Mouse (Mus musculus) limb, embryonic 10.5 days (tissue): ENCODE data around the gene Rnd1. TPM values are rescaled to one million over a fixed set of nuclear protein-coding genes. Genes with fewer than 3 reads are reported as not detected.

Experiments used
- DNase-seq: peaks from one replicate; pipeline ENCODE4 v3.0.0-alpha.2; 2017; ENCODE audit warnings: low spot score
- H3K27ac ChIP-seq: fragments of 300-500 bp; sonication (generic); 2 replicates; pipeline ENCODE4 v1.5.1; 2016; ENCODE audit warnings: mild to moderate bottlenecking
- H3K27me3 ChIP-seq: fragments of 300-500 bp; sonication (generic); 2 replicates; pipeline ENCODE4 v1.6.1; 2016; ENCODE audit warnings: low read depth, mild to moderate bottlenecking; ENCODE audit not compliant: poor library complexity, severe bottlenecking
- H3K36me3 ChIP-seq: fragments of 300-500 bp; sonication (generic); 2 replicates; pipeline ENCODE4 v1.6.1; 2016; ENCODE audit warnings: mild to moderate bottlenecking, moderate library complexity
- H3K4me1 ChIP-seq: fragments of 300-500 bp; sonication (generic); 2 replicates; pipeline ENCODE4 v1.6.1; 2016
- H3K4me3 ChIP-seq: fragments of 300-500 bp; sonication (generic); 2 replicates; pipeline ENCODE4 v1.5.1; 2016; ENCODE audit warnings: mild to moderate bottlenecking, moderate library complexity
- H3K9me3 ChIP-seq: fragments of 300-500 bp; sonication (generic); replicated peaks from 2 replicates; pipeline ENCODE4 v1.6.1; 2016; ENCODE audit warnings: mild to moderate bottlenecking
- WGBS: fragments of 180-500 bp; shearing (Covaris S2); methylation state at CpG from one replicate; pipeline ENCODE4 v1.1.7; 2016; 5-methylcytosine and 5-hydroxymethylcytosine counted together
- polyA plus RNA-seq: library from polyadenylated mRNA; unstranded; fragments of >200 nt; fragmentation: Nextera tagmentation; extraction: Ambion mirVana; gene quantifications from 2 replicates; pipeline ENCODE4 v1.2.1, GENCODE M21; 2016

The Rnd1 gene
- 0.38 and 0.62 TPM in 2 replicates for polyA plus RNA-seq

DNA sequence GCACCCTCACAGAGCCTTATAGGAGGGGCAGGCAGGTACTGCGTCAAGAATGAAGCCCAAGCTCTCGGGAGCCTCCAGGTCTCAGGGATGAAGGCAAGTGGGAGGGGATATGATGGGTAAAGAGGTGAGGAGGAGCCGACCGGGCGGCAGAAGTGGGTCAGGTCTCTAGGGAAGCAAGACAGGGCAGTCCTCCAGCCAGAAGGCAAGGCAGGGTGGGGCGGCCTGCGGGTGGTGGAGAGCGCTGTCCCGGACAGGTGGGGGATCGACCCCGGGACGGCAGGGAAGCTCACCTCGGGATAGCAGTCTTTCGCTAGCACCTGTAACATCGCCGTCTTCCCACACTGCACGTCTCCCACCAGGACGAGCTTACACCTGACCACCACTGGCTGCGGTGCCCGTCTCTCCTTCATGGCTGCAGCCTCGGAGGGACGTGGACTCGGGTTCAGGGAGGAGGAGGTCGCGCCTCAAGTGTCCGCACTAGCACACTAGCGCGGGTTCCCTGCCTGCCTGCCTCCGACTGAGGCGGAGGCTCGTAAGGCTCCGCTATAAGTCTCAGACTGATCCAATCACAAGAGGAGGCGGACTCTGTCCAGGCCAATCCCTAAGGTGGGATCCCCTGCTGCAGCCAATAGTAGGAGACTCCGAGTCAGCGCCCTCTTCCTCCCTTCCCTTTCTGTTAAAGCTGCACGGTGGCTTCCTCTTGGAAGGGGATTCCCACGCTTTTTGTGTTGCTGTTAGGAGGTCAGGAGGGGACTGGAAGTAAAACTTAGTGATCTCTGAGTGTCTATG is at the start of gene Rnd1:
Gene Rnd1 (minus strand): TSS at position 522 of the 789 bp plus-strand sequence.
- Histone ChIP-seq H3K27me3 (peaks cover 82% of the 10 kb centered on the region), H3K27ac (no peak within 1 kb of the TSS), H3K9me3 (no peaks in the 10 kb centered on the region), H3K36me3 (no peaks in the 10 kb centered on the region), H3K4me1 (peaks cover 33% of the 10 kb centered on the region), H3K4me3 (peak within 1 kb of the TSS; percentile 54)
- WGBS = under 1% methylated on average over 37 of the region's 37 CpGs
- DNase-seq = peak; percentile 73

DNA sequence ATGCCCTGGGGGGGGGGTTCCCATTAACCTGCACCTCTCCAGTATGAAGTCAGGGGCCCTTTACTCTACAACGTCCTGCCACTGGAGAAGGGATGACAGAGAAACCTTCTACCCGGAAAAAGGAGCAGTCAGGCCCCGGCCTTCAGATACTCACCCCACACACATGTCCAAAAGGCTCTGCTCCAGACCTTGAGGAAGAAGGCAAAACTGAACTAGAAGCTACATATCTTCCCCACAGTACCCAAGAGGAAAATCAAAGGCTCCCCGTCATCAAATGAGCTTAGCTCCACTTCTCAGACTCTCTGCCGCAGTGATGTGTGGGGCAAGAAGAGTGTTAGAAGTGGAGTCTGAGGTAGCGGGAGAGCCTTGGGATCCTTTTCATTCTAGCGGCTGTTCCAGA is 49.5 kb upstream of the Rnd1 start:
- peak overlapping the region; percentile 65 for H3K4me3 ChIP-seq
- H3K36me3 ChIP-seq = no peaks in the 10 kb centered on the region
- 38% methylated on average over 7 of the region's 7 CpGs for WGBS
- peak overlapping the region; percentile 82 for H3K27ac ChIP-seq
- no peak for DNase-seq
- H3K27me3 ChIP-seq = peaks cover 9% of the 10 kb centered on the region
- peaks cover 61% of the 10 kb centered on the region for H3K4me1 ChIP-seq
- H3K9me3 ChIP-seq = no peaks in the 10 kb centered on the region

DNA sequence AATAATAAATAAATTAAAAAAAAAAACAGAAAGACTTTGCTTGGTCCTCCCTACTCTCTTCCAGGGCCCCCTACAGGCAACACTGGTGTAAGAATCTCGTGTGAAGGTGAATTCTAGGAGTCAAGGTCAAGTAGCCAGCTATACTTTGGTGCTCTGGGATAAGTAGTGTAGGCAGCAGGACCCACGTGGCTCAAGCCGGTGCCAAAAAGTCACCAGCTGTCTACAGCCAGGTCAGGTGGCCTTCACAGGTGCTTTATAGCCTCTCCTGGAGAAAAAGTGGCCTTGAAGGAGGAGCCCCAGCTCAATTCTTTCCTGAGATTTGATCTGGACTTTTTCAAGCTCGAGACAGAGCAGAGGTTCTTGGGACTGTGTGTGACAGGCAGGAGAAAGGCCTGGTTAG is 48.8 kb upstream of the Rnd1 start:
- peaks cover 61% of the 10 kb centered on the region for H3K4me1 ChIP-seq

DNA sequence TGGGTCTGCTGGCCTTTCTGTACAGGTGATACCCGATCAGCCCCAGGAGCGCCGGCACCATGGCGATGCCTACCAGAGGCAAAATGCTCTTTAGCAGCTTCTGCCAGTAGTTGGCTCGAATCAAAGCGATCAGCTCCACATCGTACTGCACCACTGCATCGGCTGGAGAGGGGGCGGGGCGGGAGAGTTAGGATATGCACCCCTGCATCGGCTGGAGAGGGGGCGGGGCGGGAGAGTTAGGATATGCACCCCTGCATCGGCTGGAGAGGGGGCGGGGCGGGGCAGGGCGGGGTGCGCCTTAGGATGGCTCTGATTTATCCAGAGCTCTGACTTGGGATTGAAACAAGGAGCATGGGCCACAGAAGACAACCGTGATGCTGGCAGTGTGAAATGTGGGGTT is 47.2 kb upstream of the Rnd1 start:
- 0 out of 2 replicates have a peak overlapping the region, but pooled peaks have one; percentile 16 for H3K4me3 ChIP-seq
- no peak for DNase-seq
- WGBS = 31% methylated on average over 19 of the region's 19 CpGs

More for the DNA sequence above, 48.8 kb upstream of the Rnd1 start:
- 79% methylated on average over 4 of the region's 4 CpGs for WGBS
- Histone ChIP-seq H3K27ac (no peak overlapping the region), H3K27me3 (peaks cover 14% of the 10 kb centered on the region), H3K9me3 (no peaks in the 10 kb centered on the region), H3K4me3 (no peak overlapping the region), H3K36me3 (no peaks in the 10 kb centered on the region)
- no peak for DNase-seq

DNA sequence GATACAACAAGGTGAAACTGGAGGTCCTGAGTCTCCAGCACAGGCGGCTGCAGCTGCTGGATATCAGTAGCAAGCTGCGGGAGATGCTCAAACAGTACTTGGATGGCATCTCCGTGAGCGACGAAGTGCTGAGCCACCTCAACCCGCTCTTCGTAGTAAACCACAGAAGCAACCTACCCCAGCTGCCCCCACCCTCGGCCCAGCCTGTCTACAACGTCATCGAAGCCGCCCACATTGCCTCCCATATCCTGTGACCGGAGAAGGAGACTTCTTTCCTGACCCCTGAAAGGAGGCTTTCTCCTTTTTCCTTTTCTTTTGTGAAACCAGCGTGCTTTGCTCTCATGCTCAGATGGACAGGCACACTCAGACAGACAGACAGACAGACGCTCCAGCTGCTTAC is 45.6 kb upstream of the Rnd1 start:
- WGBS = 68% methylated on average over 14 of the region's 14 CpGs
- DNase-seq = no peak

More for the DNA sequence above, 47.2 kb upstream of the Rnd1 start:
- Histone ChIP-seq H3K36me3 (no peaks in the 10 kb centered on the region), H3K27ac (no peak overlapping the region), H3K9me3 (no peaks in the 10 kb centered on the region), H3K27me3 (peaks cover 14% of the 10 kb centered on the region), H3K4me1 (peaks cover 57% of the 10 kb centered on the region)

DNA sequence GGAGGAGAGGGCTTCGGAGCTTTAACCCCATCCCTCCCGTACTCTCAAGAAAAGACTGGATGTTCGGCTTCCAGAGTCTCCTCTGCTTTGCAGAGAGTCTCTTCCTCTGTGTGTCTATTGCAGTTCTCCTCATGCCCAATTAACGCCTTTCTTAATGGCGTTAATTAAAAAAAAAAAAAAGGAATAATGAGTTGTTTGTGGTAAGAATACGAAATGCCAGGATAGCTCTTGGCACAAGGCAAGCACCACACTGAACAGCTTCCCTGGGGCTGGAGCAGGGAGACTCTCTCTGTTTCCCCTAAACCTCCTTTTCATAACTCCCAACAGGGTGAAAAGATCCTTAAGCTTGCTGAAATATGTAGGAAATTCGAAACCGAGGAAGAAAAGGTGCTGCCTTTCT is 44.9 kb upstream of the Rnd1 start:
- Histone ChIP-seq H3K27me3 (peaks cover 14% of the 10 kb centered on the region), H3K4me3 (no peak overlapping the region), H3K27ac (no peak overlapping the region), H3K36me3 (no peaks in the 10 kb centered on the region), H3K4me1 (peaks cover 35% of the 10 kb centered on the region), H3K9me3 (no peaks in the 10 kb centered on the region)
- no peak for DNase-seq
- WGBS = 81% methylated on average over 8 of the region's 8 CpGs

More for the DNA sequence above, 45.6 kb upstream of the Rnd1 start:
- Histone ChIP-seq H3K4me3 (no peak overlapping the region), H3K27me3 (peaks cover 14% of the 10 kb centered on the region), H3K27ac (no peak overlapping the region), H3K36me3 (no peaks in the 10 kb centered on the region), H3K4me1 (peaks cover 42% of the 10 kb centered on the region), H3K9me3 (no peaks in the 10 kb centered on the region)

DNA sequence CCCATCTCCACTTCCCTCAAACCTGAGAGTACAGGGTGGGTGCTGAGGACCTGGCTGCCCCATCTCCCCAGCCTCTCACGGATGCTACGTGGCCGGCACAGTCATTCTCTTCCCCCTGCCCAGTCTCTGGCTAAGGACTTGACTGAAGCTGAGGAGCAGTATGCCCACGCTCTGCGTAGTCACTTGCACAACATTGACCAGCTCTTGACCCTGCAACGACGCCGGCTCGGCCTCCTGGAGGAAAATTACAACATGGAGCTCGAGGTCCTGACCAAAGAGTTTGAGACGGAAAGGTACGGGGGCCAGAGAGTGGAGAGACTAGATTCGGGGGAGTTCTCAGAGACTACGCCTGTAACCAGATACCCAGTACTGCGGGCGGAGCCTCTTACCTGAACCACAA is 40.0 kb upstream of the Rnd1 start:
- no peak overlapping the region for H3K27ac ChIP-seq
- peaks cover 9% of the 10 kb centered on the region; the same call in 1 of the 2 replicates for H3K27me3 ChIP-seq
- no peaks in the 10 kb centered on the region for H3K9me3 ChIP-seq
- H3K36me3 ChIP-seq = no peaks in the 10 kb centered on the region
- 63% methylated on average over 16 of the region's 16 CpGs for WGBS
- no peak for DNase-seq
- H3K4me3 ChIP-seq = no peak overlapping the region
- peaks cover 2% of the 10 kb centered on the region for H3K4me1 ChIP-seq

DNA sequence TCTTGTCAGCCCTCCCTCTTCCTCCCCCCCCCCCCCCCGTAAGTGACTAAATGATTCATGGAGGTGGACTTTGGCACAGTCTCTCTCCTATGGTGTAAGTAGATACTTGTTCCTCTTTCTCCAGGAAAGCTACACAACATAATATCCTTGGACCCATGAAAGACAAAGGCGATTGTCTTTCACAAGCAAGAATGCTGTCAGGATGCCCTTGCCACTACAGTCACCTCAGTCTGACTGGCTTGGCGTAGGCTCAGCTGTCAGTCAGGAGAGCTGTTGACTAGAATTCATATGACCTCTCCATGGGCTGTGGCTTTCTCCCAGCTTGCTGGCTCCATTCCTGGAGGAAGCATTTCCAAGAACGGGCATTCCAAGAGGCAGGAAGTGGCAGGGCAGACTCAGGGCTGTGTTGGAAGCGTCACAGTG is 37.0 kb upstream of the Rnd1 start:
- WGBS = 84% methylated on average over 5 of the region's 5 CpGs
- Histone ChIP-seq H3K4me1 (no peaks in the 10 kb centered on the region), H3K9me3 (no peaks in the 10 kb centered on the region), H3K27me3 (peaks cover 2% of the 10 kb centered on the region; the same call in 1 of the 2 replicates), H3K4me3 (no peak overlapping the region), H3K36me3 (no peaks in the 10 kb centered on the region), H3K27ac (no peak overlapping the region)
- DNase-seq = no peak

DNA sequence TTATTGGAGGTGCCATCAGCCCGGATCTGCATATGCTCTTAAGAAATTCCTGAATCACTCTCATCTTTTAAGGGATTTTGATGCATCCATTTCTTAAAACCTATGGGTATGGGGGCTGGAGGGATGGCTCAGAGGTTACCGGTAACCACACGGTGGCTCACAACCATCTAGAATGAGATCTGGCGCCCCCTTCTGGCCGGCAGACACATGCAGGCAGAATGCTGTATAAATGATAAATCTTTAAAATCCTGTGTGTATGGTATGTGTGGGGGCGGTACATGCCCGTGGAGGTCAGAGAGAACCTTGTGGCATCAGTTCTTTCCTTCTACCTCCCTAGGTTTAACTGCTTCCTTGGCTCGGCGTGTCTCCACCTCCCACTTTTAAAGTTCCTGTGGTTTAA is 33.2 kb upstream of the Rnd1 start:
- peak; percentile 87 for DNase-seq
- no peak overlapping the region for H3K27ac ChIP-seq
- no peaks in the 10 kb centered on the region for H3K9me3 ChIP-seq
- no peak overlapping the region for H3K4me3 ChIP-seq
- H3K27me3 ChIP-seq = peaks cover 22% of the 10 kb centered on the region
- WGBS = 19% methylated on average over 9 of the region's 9 CpGs
- peaks cover 5% of the 10 kb centered on the region; the same call in 1 of the 2 replicates for H3K4me1 ChIP-seq
- H3K36me3 ChIP-seq = no peaks in the 10 kb centered on the region

DNA sequence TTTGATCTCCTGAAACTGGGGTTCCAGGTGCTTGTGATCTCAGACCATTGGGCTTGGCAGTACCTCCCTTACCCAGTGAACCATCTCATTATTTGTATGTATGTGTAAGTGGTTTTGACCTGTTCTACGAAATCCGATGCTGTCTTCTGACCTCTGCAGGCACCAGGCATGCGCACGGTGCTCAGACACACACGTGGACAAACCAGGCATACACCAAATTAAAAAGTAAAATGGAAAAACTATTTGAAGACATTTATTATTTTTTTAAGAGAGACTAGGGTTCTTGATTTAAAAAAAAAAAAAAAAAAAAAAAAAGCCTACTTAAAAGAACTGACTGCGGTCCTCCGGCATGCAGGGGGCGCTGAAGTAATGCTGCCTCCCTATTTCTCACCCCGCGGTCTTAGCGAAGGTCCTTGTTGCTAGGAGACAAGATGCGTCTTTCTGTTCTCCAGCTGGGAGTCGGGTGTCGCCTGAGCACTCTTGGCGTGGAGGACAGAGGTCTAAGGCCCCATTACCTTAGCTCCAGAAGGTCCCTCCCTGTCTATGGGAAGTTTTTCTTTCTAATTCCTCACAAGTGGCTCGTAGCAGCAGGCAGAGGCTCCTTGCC is 30.6 kb upstream of the Rnd1 start, which contains the start of gene Ccdc65:
Gene Ccdc65 (plus strand): TSS at position 442 of the 607 bp plus-strand sequence.
- DNase-seq = peak; percentile 86
- Histone ChIP-seq H3K4me1 (peaks cover 5% of the 10 kb centered on the region; the same call in 1 of the 2 replicates), H3K36me3 (no peaks in the 10 kb centered on the region), H3K9me3 (no peaks in the 10 kb centered on the region), H3K4me3 (peak within 1 kb of the TSS; percentile 50), H3K27ac (no peak within 1 kb of the TSS), H3K27me3 (peaks cover 47% of the 10 kb centered on the region)
- WGBS = 19% methylated on average over 16 of the region's 16 CpGs

DNA sequence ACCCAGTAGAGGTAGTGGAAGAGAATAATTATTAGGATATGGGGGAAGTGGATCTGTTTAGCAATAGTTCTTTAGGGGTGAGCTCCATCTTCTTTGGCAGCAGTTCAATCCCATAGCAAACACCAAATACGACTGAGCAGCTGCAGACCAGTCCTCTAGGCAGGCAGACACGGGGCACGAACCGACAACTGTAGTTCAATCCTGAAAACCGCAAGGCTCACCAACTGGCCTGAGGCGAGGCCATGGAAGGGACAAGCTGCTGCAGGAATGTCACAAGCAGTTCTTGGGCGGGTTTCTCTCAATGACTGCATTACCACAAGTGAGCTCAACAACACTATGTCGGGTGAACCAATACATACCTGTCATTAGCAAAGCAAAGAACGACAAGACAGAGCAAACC is 27.1 kb upstream of the Rnd1 start:
- Histone ChIP-seq H3K4me3 (no peak overlapping the region), H3K36me3 (no peaks in the 10 kb centered on the region), H3K27ac (no peak overlapping the region), H3K9me3 (no peaks in the 10 kb centered on the region), H3K4me1 (peaks cover 11% of the 10 kb centered on the region), H3K27me3 (peaks cover 81% of the 10 kb centered on the region)
- WGBS = 61% methylated on average over 9 of the region's 9 CpGs
- DNase-seq = no peak

DNA sequence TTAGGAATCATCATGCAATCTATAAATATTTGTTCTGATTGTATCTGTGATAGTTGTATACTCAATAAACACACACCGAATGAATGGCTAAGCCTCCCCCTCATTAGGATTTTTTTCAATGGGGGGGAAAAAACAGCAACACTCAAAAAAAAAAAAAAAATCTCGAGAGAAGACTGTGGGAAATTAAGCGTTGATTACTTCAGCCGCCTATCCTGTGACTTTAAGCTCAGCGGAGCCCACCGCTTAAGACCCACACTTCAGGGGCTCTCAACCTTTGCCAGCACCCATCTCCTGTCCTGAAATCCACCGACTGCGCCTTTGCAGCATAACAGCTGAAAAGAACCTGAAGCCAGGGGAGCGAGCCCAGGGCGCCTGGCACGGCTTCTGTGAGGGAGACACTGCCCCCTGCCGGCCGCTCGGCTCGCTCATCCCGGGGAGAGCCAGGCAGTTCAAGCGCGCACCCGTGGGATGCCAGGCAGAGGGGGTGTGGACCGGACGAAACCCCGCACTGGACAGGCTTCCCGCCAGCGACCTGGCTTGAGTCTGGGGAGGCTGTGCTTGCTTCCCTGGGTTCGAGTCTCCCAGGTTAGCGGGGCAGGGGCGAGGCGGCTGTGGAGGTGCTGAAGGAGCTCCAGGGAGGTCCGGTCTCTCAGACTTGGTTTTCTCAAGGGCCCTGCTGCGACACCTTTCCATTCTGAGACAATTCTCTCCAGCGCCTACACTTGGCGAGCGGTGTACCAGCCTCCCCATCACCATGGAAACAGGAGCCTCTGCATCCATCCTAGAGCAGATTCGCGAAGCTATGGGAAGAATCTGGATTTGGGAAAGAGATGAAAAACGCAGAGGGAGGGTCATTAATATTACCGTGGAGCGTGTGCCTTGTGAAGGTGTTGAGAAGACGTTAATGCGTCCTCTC is 22.2 kb upstream of the Rnd1 start:
- WGBS = 6% methylated on average over 40 of the region's 40 CpGs
- no peaks in the 10 kb centered on the region for H3K36me3 ChIP-seq
- H3K4me3 ChIP-seq = peak overlapping the region; percentile 43
- no peaks in the 10 kb centered on the region for H3K9me3 ChIP-seq
- peak; percentile 96 for DNase-seq
- H3K4me1 ChIP-seq = peaks cover 12% of the 10 kb centered on the region
- H3K27ac ChIP-seq = no peak overlapping the region
- peaks cover 57% of the 10 kb centered on the region for H3K27me3 ChIP-seq
